ENCODE assay signal across 29 mouse cellular contexts in genomic region chr13:107554091-107554490, GRCm38 (mm10).
"Had no signal": no experiment of that assay in that cellular context is flagged by ENCODE, and none has a peak within 500 bp of the region (broad histone marks: within the 10 kb centered on the region; RNA-seq: fewer than 3 reads in every experiment).

No protein-coding gene starts in this region.

- H3K9me3 ChIP-seq: limb, embryonic 10.5 days; limb, embryonic 12.5 days; limb, embryonic 13.5 days; limb, embryonic 15.5 days; liver, embryonic 12.5 days; liver, embryonic 13.5 days; liver, embryonic 15.5 days; lung, embryonic 15.5 days; midbrain, embryonic 10.5 days; midbrain, embryonic 12.5 days; midbrain, embryonic 13.5 days; midbrain, embryonic 15.5 days; neural tube, embryonic 12.5 days had no signal

- DNase-seq: left cerebral cortex, postnatal 4 days; liver; liver, embryonic 13.5 days; liver, postnatal 0 days; lung, adult 18-20 months; lung, adult 2 months; lung, embryonic 14.5 days; lung, postnatal 10 days; lung, postnatal 14 days; lung, postnatal 36 days; midbrain, embryonic 14.5 days had no signal

- H3K36me3 ChIP-seq: limb, embryonic 10.5 days; limb, embryonic 12.5 days; limb, embryonic 13.5 days; limb, embryonic 15.5 days; liver, embryonic 12.5 days; liver, embryonic 13.5 days; liver, embryonic 15.5 days; lung, embryonic 15.5 days; midbrain, embryonic 10.5 days; midbrain, embryonic 12.5 days; midbrain, embryonic 13.5 days; midbrain, embryonic 15.5 days; neural tube, embryonic 12.5 days had no signal

- H3K4me2 ChIP-seq: limb, embryonic 12.5 days; limb, embryonic 13.5 days; limb, embryonic 15.5 days; liver, embryonic 11.5 days; liver, embryonic 12.5 days; liver, embryonic 13.5 days; liver, embryonic 15.5 days; lung, embryonic 14.5 days; lung, embryonic 15.5 days; midbrain, embryonic 11.5 days; midbrain, embryonic 12.5 days; midbrain, embryonic 13.5 days; midbrain, embryonic 15.5 days; neural tube, embryonic 12.5 days had no signal

- H3K27ac ChIP-seq: limb, embryonic 10.5 days; limb, embryonic 12.5 days; limb, embryonic 13.5 days; limb, embryonic 15.5 days; liver, embryonic 12.5 days; liver, embryonic 13.5 days; liver, embryonic 14.5 days; liver, embryonic 15.5 days; lung, embryonic 15.5 days; macrophage; midbrain, embryonic 10.5 days; midbrain, embryonic 12.5 days; midbrain, embryonic 13.5 days; midbrain, embryonic 15.5 days; neural tube, embryonic 12.5 days had no signal

- H3K9ac ChIP-seq: limb, embryonic 12.5 days; limb, embryonic 13.5 days; limb, embryonic 15.5 days; liver, embryonic 12.5 days; liver, embryonic 13.5 days; liver, embryonic 14.5 days; liver, embryonic 15.5 days; liver, postnatal 0 days; lung, embryonic 14.5 days; lung, embryonic 15.5 days; midbrain, embryonic 12.5 days; midbrain, embryonic 13.5 days; midbrain, embryonic 15.5 days; neural tube, embryonic 12.5 days had no signal

- H3K4me3 ChIP-seq: limb, embryonic 10.5 days; limb, embryonic 12.5 days; limb, embryonic 13.5 days; limb, embryonic 15.5 days; liver, embryonic 12.5 days; liver, embryonic 13.5 days; liver, embryonic 15.5 days; lung, embryonic 15.5 days; megakaryocyte, embryonic 14.5 days; midbrain, embryonic 10.5 days; midbrain, embryonic 12.5 days; midbrain, embryonic 13.5 days; midbrain, embryonic 15.5 days; myocyte; neural tube, embryonic 12.5 days had no signal

- H3K27me3 ChIP-seq: limb, embryonic 12.5 days; limb, embryonic 15.5 days; liver, embryonic 12.5 days; liver, embryonic 13.5 days; liver, embryonic 15.5 days; lung, embryonic 15.5 days; megakaryocyte, embryonic 14.5 days; midbrain, embryonic 12.5 days; midbrain, embryonic 13.5 days; midbrain, embryonic 15.5 days; neural tube, embryonic 12.5 days had no signal

- H3K4me1 ChIP-seq: limb, embryonic 15.5 days; liver, embryonic 12.5 days; liver, embryonic 13.5 days; liver, embryonic 15.5 days; megakaryocyte, embryonic 14.5 days; midbrain, embryonic 12.5 days; midbrain, embryonic 13.5 days; midbrain, embryonic 15.5 days; neural tube, embryonic 12.5 days had no signal
